ENCODE assay signal across 27 mouse cellular contexts in genomic region chr5:118686021-118686420, GRCm38 (mm10).
A peak's percentile ranks its signal among the peaks of the same experiment; 100 is the strongest.
DNase-seq lines count a peak whose midpoint lies in the region; ATAC-seq lines count a peak whose summit lies in the region.
"Had no signal": no experiment of that assay in that cellular context is flagged by ENCODE, and none has a peak within 500 bp of the region (broad histone marks: within the 10 kb centered on the region; RNA-seq: fewer than 3 reads in every experiment).

No protein-coding gene starts in this region.

- peaks cover 9% of the 10 kb centered on the region; the same call in 1 of the 2 replicates for H3K36me3 ChIP-seq in kidney, embryonic 14.5 days (ENCODE audit: control insufficient read depth, insufficient read depth, low read length)
- peaks cover 19% of the 10 kb centered on the region for H3K36me3 ChIP-seq in midbrain, embryonic 10.5 days
- peaks cover 13% of the 10 kb centered on the region for H3K36me3 ChIP-seq in midbrain, embryonic 13.5 days
- H3K36me3 ChIP-seq: forebrain, embryonic 15.5 days; heart, embryonic 15.5 days had no signal

- no peak overlapping the region for H3K4me3 ChIP-seq in kidney, embryonic 14.5 days (ENCODE audit: low read length)
- no peak overlapping the region for H3K4me3 ChIP-seq in midbrain, embryonic 10.5 days
- no peak overlapping the region for H3K4me3 ChIP-seq in midbrain, embryonic 13.5 days (replicated peaks)
- H3K4me3 ChIP-seq: embryonic facial prominence, embryonic 10.5 days; embryonic facial prominence, embryonic 13.5 days; erythroblast, embryonic 14.5 days; forebrain, embryonic 12.5 days; forebrain, embryonic 15.5 days; heart, embryonic 12.5 days; heart, embryonic 15.5 days; hindbrain, embryonic 10.5 days; hindbrain, embryonic 13.5 days had no signal

- ATAC-seq in kidney, embryonic 14.5 days (ENCODE audit: low FRiP score, low TSS enrichment), result no peak
- no peak for ATAC-seq in midbrain, embryonic 13.5 days
- ATAC-seq: activated CD4-positive, CD25-positive, alpha-beta regulatory T cell, adult 4 months; forebrain, embryonic 15.5 days had no signal

- no peak overlapping the region for H3K9ac ChIP-seq in kidney, embryonic 14.5 days (ENCODE audit: low read depth, low read length)
- no peak overlapping the region for H3K9ac ChIP-seq in midbrain, embryonic 13.5 days (replicated peaks)
- H3K9ac ChIP-seq: embryonic facial prominence, embryonic 13.5 days; forebrain, embryonic 12.5 days; forebrain, embryonic 15.5 days; heart, embryonic 12.5 days; heart, embryonic 15.5 days; hindbrain, embryonic 13.5 days had no signal

- DNase-seq in kidney, adult 11 months, result peak; percentile 40
- peak; percentile 50 to 70 for DNase-seq in kidney, postnatal 25 days
- DNase-seq in kidney, postnatal 10 days, result no peak
- no peak for DNase-seq in midbrain, embryonic 10.5 days (ENCODE audit: low spot score)
- DNase-seq: adrenal gland, adult 8-10 months; adrenal gland, postnatal 25 days; cerebellum, adult 11-12 months; cerebellum, adult 8-10 months; cerebellum, postnatal 10 days; cerebellum, postnatal 36 days; embryo, embryonic 11 days; gastrocnemius, postnatal 25 days; heart, adult 18-20 months; heart, postnatal 10 days; heart, postnatal 36 days had no signal

- H3K4me2 ChIP-seq in kidney, embryonic 14.5 days (replicated peaks; ENCODE audit: low read depth, low read length), result no peak overlapping the region
- H3K4me2 ChIP-seq in midbrain, embryonic 13.5 days (replicated peaks), result no peak overlapping the region
- H3K4me2 ChIP-seq: embryonic facial prominence, embryonic 13.5 days; forebrain, embryonic 12.5 days; forebrain, embryonic 15.5 days; heart, embryonic 12.5 days; heart, embryonic 15.5 days; hindbrain, embryonic 13.5 days had no signal

- H3K9me3 ChIP-seq in kidney, embryonic 14.5 days (ENCODE audit: control insufficient read depth, low read length), result no peaks in the 10 kb centered on the region
- H3K9me3 ChIP-seq in midbrain, embryonic 10.5 days (replicated peaks), result no peaks in the 10 kb centered on the region
- no peaks in the 10 kb centered on the region for H3K9me3 ChIP-seq in midbrain, embryonic 13.5 days
- H3K9me3 ChIP-seq: embryonic facial prominence, embryonic 10.5 days; embryonic facial prominence, embryonic 13.5 days; forebrain, embryonic 12.5 days; forebrain, embryonic 15.5 days; heart, embryonic 12.5 days; heart, embryonic 15.5 days; hindbrain, embryonic 10.5 days; hindbrain, embryonic 13.5 days had no signal

- no peak overlapping the region for H3K27ac ChIP-seq in kidney, embryonic 14.5 days (ENCODE audit: low read depth, low read length)
- peak overlapping the region; percentile 13; the same call in 1 of the 2 replicates for H3K27ac ChIP-seq in midbrain, embryonic 10.5 days (replicated peaks)
- H3K27ac ChIP-seq in midbrain, embryonic 13.5 days, result no peak overlapping the region
- H3K27ac ChIP-seq: embryonic facial prominence, embryonic 10.5 days; embryonic facial prominence, embryonic 13.5 days; forebrain, embryonic 12.5 days; forebrain, embryonic 15.5 days; heart, embryonic 15.5 days; hindbrain, embryonic 10.5 days; hindbrain, embryonic 13.5 days had no signal

- H3K27me3 ChIP-seq in kidney, embryonic 14.5 days (ENCODE audit: control insufficient read depth, insufficient read depth, low read length), result no peaks in the 10 kb centered on the region
- H3K27me3 ChIP-seq in midbrain, embryonic 10.5 days (ENCODE audit: low read depth, poor library complexity, severe bottlenecking), result no peaks in the 10 kb centered on the region
- no peaks in the 10 kb centered on the region for H3K27me3 ChIP-seq in midbrain, embryonic 13.5 days
- H3K27me3 ChIP-seq: embryonic facial prominence, embryonic 13.5 days; forebrain, embryonic 12.5 days; forebrain, embryonic 15.5 days; heart, embryonic 12.5 days; heart, embryonic 15.5 days; hindbrain, embryonic 13.5 days had no signal

- 83% methylated on average over 4 of the region's 4 CpGs for WGBS in kidney, embryonic 14.5 days
- WGBS in midbrain, embryonic 10.5 days, result 95% methylated on average over 4 of the region's 4 CpGs
- WGBS in midbrain, embryonic 13.5 days, result 97% methylated on average over 4 of the region's 4 CpGs

- H3K4me1 ChIP-seq in kidney, embryonic 14.5 days (ENCODE audit: control insufficient read depth, insufficient read depth, low read length), result peaks cover 10% of the 10 kb centered on the region; the same call in 1 of the 2 replicates
- peaks cover 41% of the 10 kb centered on the region for H3K4me1 ChIP-seq in midbrain, embryonic 10.5 days
- peaks cover 30% of the 10 kb centered on the region for H3K4me1 ChIP-seq in midbrain, embryonic 13.5 days (replicated peaks)
- H3K4me1 ChIP-seq: embryonic facial prominence, embryonic 13.5 days had no signal

Comparison
In these comparisons a context has a peak if more than half of its experiments do, and no peak if none do; other contexts are left out.
1. DNase-seq: peak in kidney, adult 11 months (single experiment) and kidney, postnatal 25 days (2 of 2); none in kidney, postnatal 10 days (single experiment) and midbrain, embryonic 10.5 days (single experiment).